Mouse (Mus musculus) heart, adult 2 months (tissue): ENCODE results near the gene Dcst1. TPM values are rescaled to one million over a fixed set of nuclear protein-coding genes. Genes with fewer than 3 reads are reported as not detected.
A peak's percentile ranks its signal among the peaks of the same experiment; 100 is the strongest.

Experiments
- DNase-seq, 2 experiments: peaks; one replicate each; pipeline ENCODE4 v3.0.0; 2021
- H3K27ac ChIP-seq: fragments of 200-600 bp; 2 replicates; pipeline ENCODE4 v1.8.1; 2022
- H3K27me3 ChIP-seq: fragments of 200-500 bp; 2 replicates; pipeline ENCODE4 v1.6.1; 2012; ENCODE audit warnings: mild to moderate bottlenecking, low read length, inconsistent platforms, mixed read lengths; ENCODE audit not compliant: control insufficient read depth, insufficient read depth
- H3K36me3 ChIP-seq: fragments of 200-500 bp; 2 replicates; pipeline ENCODE4 v1.6.1; 2012; ENCODE audit warnings: low read length, inconsistent platforms; ENCODE audit not compliant: control insufficient read depth, insufficient read depth
- H3K4me1 ChIP-seq: fragments of 200-500 bp; 2 replicates; pipeline ENCODE4 v1.6.1; 2011; ENCODE audit warnings: low read length; ENCODE audit not compliant: control insufficient read depth, insufficient read depth
- H3K4me3 ChIP-seq: fragments of 200-600 bp; 2 replicates; pipeline ENCODE4 v1.8.1; 2022
- H3K79me2 ChIP-seq: fragments of 200-500 bp; replicated peaks from 2 replicates; pipeline ENCODE4 v1.6.1; 2012; ENCODE audit warnings: mild to moderate bottlenecking, inconsistent platforms, low read length, moderate library complexity, mixed read lengths; ENCODE audit not compliant: control insufficient read depth, insufficient read depth
- H3K9ac ChIP-seq: fragments of 200-500 bp; 2 replicates; pipeline ENCODE4 v1.6.1; 2012; ENCODE audit warnings: low read depth, mild to moderate bottlenecking, control low read depth, inconsistent platforms, low read length, mixed read lengths
- CTCF ChIP-seq: fragments of 200-600 bp; IDR thresholded peaks from 2 replicates; pipeline ENCODE4 v1.8.1; 2022; ENCODE audit warnings: antibody characterized with exemption, mild to moderate bottlenecking, moderate library complexity
- EP300 ChIP-seq: fragments of 200-500 bp; IDR thresholded peaks from 2 replicates; pipeline ENCODE4 v1.6.1; 2011; ENCODE audit warnings: low read depth, low read length, control low read depth; ENCODE audit not compliant: insufficient read depth
- POLR2A ChIP-seq: fragments of 200-500 bp; IDR thresholded peaks from 2 replicates; pipeline ENCODE4 v1.6.1; 2011; ENCODE audit warnings: mild to moderate bottlenecking, low read depth, low read length, control low read depth; ENCODE audit not compliant: insufficient read depth
- WGBS: fragments of 180-500 bp; shearing (Covaris S2); methylation state at CpG from one replicate; pipeline ENCODE4 v1.1.7; 2018; 5-methylcytosine and 5-hydroxymethylcytosine counted together
- intact Hi-C: fragments of 180-260 bp; cut with DNase I; formaldehyde crosslinking; loops from one replicate; pipeline ENCODE4 v1.15.1; 2025
- polyA plus RNA-seq: library from polyadenylated mRNA; depleted of rRNA; stranded (reverse); fragments of >200 nt; gene quantifications from 2 replicates; pipeline ENCODE4 v1.2.3, GENCODE M21; 2012
- total RNA-seq, 2 experiments: library from RNA; stranded (reverse); gene quantifications; 2 replicates each; pipeline ENCODE4 v1.2.3; 2021

Dcst1 gene
- total and polyA plus RNA-seq, 3 experiments, result 0.23 TPM; not detected in 2

- H3K79me2 ChIP-seq, result no peaks in the 10 kb centered on the region
- TF ChIP-seq CTCF (no peak), EP300 (no peak), POLR2A (no peak)
- intact Hi-C loops, result no loop called here
- DNase-seq, result peak; percentile 48
- no peaks in the 10 kb centered on the region for H3K36me3 ChIP-seq
- H3K4me3 ChIP-seq, result no peak overlapping the region; the same call in 1 of the 2 replicates
- H3K4me1 ChIP-seq, result peaks cover 5% of the 10 kb centered on the region
- peak overlapping the region; percentile 87 for H3K27ac ChIP-seq
- H3K27me3 ChIP-seq, result no peaks in the 10 kb centered on the region
- WGBS, result 73% methylated on average over 10 of the region's 10 CpGs
- no peak overlapping the region for H3K9ac ChIP-seq
Measured at GRCm38 (mm10) chr3:89346815-89347540, 18.1 kb downstream of the Dcst1 start.

DNA sequence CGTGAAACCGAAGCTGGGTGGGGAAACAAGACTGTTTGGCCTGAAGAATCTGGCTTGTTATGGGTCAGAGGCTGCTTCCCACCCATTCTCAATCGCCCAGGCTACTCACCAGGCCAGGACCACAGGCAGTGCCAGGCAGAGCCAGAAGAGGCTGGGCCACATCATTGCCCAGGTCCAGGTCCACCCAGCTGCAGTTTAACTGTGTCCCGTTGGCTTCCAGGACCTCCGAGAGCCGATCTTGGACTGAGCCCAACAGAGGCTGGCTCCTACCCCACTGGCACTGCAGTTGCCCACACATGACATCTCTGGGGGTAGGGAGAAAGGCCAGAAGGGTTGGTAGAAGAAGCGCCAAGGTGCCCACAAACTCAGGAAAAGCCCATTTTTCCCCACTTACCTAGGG is 21.8 kb downstream of the Dcst1 start:
- H3K36me3 ChIP-seq, result no peaks in the 10 kb centered on the region
- peaks cover 5% of the 10 kb centered on the region for H3K4me1 ChIP-seq
- TF ChIP-seq CTCF (no peak), EP300 (no peak), POLR2A (no peak)
- no peak overlapping the region for H3K4me3 ChIP-seq
- WGBS, result 79% methylated on average over 7 of the region's 7 CpGs
- H3K9ac ChIP-seq, result no peak overlapping the region
- DNase-seq, result no peak
- intact Hi-C loops, result loop anchor here (5.0 kb wide), 1 partner anchor 344 kb away; no protein-coding TSS in a partner anchor
- H3K27ac ChIP-seq, result no peak overlapping the region
- H3K27me3 ChIP-seq, result no peaks in the 10 kb centered on the region
- no peaks in the 10 kb centered on the region for H3K79me2 ChIP-seq

- Histone ChIP-seq H3K27me3 (no peaks in the 10 kb centered on the region), H3K4me1 (peaks cover 2% of the 10 kb centered on the region; the same call in 1 of the 2 replicates), H3K27ac (no peak overlapping the region), H3K79me2 (no peaks in the 10 kb centered on the region), H3K36me3 (no peaks in the 10 kb centered on the region), H3K4me3 (no peak overlapping the region), H3K9ac (no peak overlapping the region)
- no peak for TF ChIP-seq POLR2A
- no peak for TF ChIP-seq CTCF
- no peak for TF ChIP-seq EP300
- 54% methylated on average over 4 of the region's 4 CpGs for WGBS
- DNase-seq, result no peak
- intact Hi-C loops, result loop anchor here (2.0 to 5.0 kb wide), 2 partner anchors 143 to 346 kb away; no protein-coding TSS in a partner anchor
Measured at GRCm38 (mm10) chr3:89341794-89342193, 23.3 kb downstream of the Dcst1 start.

DNA sequence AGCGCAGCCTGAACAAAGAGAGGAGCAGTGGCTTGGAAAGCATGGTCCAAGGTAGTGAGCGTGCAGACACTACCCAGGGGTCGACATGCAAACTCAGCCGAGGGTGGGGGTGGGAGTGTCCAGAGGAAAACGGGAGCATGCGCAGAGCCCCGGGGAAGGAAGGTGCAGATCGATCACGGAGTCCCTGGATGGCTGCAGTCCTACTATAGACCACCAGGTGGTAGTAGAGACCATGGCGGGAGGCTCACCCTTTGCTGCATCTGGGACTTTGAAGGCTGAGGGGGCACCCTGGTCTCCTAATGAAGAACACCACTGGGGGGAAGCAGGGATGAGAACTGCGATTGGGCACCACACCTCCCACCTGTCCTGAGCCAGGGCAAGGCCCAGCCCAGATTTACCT is 24.6 kb downstream of the Dcst1 start:
- Histone ChIP-seq H3K27me3 (no peaks in the 10 kb centered on the region), H3K4me1 (peaks cover 2% of the 10 kb centered on the region; the same call in 1 of the 2 replicates), H3K36me3 (no peaks in the 10 kb centered on the region), H3K27ac (no peak overlapping the region), H3K79me2 (no peaks in the 10 kb centered on the region), H3K4me3 (no peak overlapping the region), H3K9ac (no peak overlapping the region)
- WGBS, result 10% methylated on average over 11 of the region's 11 CpGs
- peak; percentile 69 to 78 for DNase-seq
- intact Hi-C loops, result loop anchor here (1.0 to 5.0 kb wide), 3 partner anchors 14 to 347 kb away; no protein-coding TSS in a partner anchor
- TF ChIP-seq CTCF, result peak; percentile 91
- TF ChIP-seq EP300, result peak; percentile 83
- TF ChIP-seq POLR2A, result no peak

- 37% methylated on average over 8 of the region's 8 CpGs for WGBS
- Histone ChIP-seq H3K4me3 (no peak overlapping the region), H3K27me3 (no peaks in the 10 kb centered on the region), H3K36me3 (no peaks in the 10 kb centered on the region), H3K27ac (no peak overlapping the region), H3K4me1 (peaks cover 2% of the 10 kb centered on the region; the same call in 1 of the 2 replicates), H3K9ac (no peak overlapping the region), H3K79me2 (no peaks in the 10 kb centered on the region)
- intact Hi-C loops, result loop anchor here (2.0 kb wide), 1 partner anchor 23 kb away; no protein-coding TSS in a partner anchor
- TF ChIP-seq POLR2A (no peak), CTCF (peak; percentile 91), EP300 (0 out of 2 replicates have a peak, but pooled peaks have one; percentile 11)
- DNase-seq, result peak; percentile 57 to 74
Measured at GRCm38 (mm10) chr3:89339416-89339815, 25.6 kb downstream of the Dcst1 start.
